Mouse (Mus musculus): Measurements from ENCODE around the gene Csrnp3.

Csrnp3 gene

GRCm38 (mm10) chr2:65948808-65949207 is 103.2 kb downstream of the Csrnp3 start:
- no peak for DNase-seq (ENCODE audit: low read depth)

- DNase-seq (ENCODE audit: low read depth): no peak
Measured at GRCm38 (mm10) chr2:65953726-65954340, 108.3 kb downstream of the Csrnp3 start.

DNA sequence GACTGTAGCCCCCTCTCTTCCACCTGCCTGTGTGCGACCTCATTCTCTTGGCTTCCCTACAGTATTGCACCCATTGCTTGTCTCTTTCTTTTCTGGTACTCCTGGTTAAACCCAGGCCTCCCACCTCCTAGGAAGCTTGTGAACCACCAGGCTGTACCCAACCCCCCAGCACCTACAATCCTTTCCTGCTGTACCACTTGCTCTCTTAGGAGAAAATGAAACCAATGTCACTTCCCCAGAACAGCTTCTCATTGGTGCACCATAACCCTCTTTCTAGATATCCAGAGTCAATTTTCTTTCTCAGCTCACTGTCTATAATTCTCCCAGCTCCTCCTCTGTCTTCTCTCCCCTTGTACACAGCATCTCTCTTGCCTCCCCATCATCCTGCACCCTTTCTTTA is 110.2 kb downstream of the Csrnp3 start:
- DNase-seq (ENCODE audit: low read depth): no peak

DNA sequence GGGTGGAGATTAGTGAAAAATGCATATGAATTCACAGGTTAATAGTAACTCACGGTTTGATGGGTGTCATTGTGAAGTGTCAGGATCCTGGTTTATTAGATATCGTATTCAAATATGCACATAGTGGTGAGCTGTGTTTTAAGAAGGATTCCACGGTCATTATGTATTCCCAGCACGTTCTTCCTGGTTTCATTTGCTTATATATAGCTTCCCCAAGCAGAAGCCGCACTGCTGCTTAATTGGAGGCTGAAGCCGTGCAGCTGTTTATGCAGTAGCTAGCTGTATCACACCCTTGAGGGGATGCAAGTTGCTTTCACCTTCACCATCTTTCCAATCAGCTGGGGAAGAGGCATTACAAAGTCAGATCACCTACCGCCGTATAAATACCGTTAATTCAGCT is 111.2 kb downstream of the Csrnp3 start:
- DNase-seq (ENCODE audit: low read depth): no peak

DNA sequence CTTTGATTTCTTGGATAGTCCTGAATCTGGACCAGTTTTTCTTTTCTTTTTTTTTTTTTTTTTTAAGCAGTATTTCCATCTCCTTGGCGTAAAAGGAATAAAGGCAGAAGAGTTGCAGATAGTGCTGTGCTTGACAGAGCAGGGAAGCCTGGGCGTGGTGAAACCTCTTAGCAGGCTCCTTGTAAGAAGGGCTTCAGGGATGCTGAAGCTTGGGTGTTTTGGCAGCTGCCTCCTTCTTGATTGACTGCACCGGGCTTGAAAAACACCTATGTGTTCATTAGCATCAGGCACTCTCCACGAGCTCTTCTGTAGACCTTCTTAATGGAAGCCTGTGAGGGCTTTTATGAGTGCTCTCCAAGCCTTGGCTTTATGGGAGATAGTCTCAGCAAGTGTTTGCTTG is 117.9 kb downstream of the Csrnp3 start:
- DNase-seq (ENCODE audit: low read depth): no peak

GRCm38 (mm10) chr2:65968810-65969209 is 123.2 kb downstream of the Csrnp3 start:
- no peak for DNase-seq (ENCODE audit: low read depth)

DNA sequence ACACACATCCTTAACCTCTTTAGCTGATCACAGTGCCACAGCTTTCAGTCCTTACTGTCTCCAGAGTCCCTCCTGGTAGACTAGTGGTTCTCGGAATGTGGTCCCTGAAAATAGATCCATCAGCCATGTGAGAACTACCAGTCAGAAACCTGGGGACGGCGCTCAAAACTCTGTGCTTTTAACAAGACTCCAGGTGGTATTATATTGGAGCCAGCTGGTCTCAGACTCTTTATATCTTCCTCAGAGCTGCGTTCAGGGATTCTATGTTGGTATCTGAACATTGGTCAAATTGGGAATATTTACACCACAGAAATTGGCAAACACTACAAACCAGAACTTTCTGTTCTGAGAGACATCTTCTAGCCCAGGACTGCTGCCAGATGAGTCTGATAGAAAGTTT is 128.3 kb downstream of the Csrnp3 start:
- DNase-seq (ENCODE audit: low read depth): no peak

- DNase-seq (ENCODE audit: low read depth): no peak
Measured at GRCm38 (mm10) chr2:65975383-65975782, 129.8 kb downstream of the Csrnp3 start.

DNA sequence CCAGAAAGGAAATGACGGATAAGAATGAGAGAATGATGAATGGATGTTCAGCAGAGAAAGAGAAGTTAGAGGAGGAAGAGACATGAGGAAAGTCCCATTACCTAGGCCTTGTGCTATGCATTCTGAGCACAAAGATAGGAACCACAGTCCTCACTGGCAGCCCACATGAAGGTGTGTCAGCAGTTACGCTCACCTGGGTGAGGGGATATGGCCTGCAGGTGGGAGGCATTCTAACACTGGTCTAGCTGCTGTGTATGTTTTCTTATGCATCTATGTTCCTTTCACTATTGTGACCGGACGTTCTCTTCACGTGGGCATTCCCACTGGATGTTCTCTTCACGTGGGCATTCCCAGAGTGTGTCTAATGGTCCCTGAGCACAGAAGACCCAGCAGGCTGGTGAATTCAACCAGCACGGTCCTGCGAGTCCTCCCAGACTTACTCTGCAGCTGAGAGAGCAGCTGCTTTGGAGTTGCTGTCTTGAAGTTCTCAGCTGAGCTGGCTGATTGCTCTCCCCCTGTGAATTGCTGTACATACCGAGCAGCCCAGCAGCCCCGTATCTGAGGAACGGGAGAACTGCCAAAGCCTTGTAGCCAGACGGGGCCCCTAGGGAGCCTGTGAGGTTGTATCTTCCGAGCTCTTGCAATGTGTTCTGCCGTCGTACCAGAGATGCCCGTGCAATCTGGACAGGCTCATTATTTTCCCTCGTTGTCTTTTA is 133.9 kb downstream of the Csrnp3 start:
- DNase-seq (ENCODE audit: low read depth): no peak

DNA sequence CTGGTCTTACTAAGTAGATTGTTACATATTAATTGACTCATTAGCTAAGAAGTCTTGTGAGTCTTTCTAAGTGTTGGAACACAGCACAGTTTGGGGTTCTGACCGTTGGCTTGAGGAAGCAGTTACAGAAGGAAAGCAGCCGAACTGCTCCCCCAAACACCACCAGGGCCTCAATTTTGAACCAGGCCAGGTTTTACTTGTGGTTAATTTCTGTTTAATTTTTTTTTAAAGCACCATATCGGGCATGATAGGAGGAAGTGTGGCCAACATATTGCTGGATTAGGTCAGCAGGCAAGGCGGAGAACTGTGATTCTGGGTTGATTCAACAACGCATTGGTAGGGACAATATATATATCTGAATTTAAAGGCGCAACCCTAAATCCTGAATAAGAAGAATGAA is 135.9 kb downstream of the Csrnp3 start:
- DNase-seq (ENCODE audit: low read depth): no peak

GRCm38 (mm10) chr2:65981965-65982364 is 136.4 kb downstream of the Csrnp3 start:
- DNase-seq (ENCODE audit: low read depth): no peak

GRCm38 (mm10) chr2:65985706-65986105 is 140.1 kb downstream of the Csrnp3 start:
- no peak for DNase-seq (ENCODE audit: low read depth)

- no peak for DNase-seq (ENCODE audit: low read depth)
Measured at GRCm38 (mm10) chr2:65987069-65987468, 141.5 kb downstream of the Csrnp3 start.

- no peak for DNase-seq (ENCODE audit: low read depth)
Measured at GRCm38 (mm10) chr2:65987588-65987987, 142.0 kb downstream of the Csrnp3 start.

DNA sequence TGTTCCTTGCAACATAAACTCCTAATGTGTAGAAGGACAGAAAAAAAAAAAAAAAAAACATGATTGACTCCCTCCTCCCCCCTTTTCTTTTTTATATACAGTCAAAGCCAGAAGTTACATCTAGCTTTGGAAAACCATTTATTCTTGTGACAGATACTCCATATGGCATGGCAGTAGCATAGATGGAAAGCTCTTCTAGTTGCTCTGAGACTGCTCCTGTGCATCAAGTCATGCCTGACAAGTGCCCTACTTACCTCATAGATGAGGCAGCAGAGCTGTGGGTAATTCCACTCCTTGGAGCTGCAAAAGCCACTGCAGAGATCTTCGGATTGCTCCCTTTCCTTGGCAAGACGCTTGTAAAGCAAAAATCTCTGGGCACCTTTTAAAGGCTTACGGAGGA is 143.2 kb downstream of the Csrnp3 start:
- no peak for DNase-seq (ENCODE audit: low read depth)

GRCm38 (mm10) chr2:65990108-65990507 is 144.5 kb downstream of the Csrnp3 start:
- no peak for DNase-seq (ENCODE audit: low read depth)

DNA sequence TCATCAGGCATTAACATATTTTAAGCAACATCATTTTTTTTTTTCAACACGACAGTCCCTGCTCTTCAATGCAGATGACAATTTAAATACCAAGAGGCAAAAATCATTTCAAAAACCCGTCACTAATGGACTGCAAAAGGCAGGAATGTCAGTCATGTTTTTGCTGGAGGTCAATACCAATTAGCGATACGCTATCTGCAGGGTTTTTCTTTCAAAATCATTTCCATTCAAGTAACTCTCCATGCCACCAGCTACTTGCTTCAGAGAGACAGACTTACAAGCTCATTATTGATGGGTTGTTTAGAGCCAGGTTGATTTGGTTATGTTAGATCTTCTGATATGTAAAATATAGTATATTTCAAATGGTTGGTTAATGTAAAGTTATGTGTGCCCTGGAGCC is 145.2 kb downstream of the Csrnp3 start:
- no peak for DNase-seq (ENCODE audit: low read depth)

- no peak for DNase-seq (ENCODE audit: low read depth)
Measured at GRCm38 (mm10) chr2:65993371-65993770, 147.8 kb downstream of the Csrnp3 start.

DNA sequence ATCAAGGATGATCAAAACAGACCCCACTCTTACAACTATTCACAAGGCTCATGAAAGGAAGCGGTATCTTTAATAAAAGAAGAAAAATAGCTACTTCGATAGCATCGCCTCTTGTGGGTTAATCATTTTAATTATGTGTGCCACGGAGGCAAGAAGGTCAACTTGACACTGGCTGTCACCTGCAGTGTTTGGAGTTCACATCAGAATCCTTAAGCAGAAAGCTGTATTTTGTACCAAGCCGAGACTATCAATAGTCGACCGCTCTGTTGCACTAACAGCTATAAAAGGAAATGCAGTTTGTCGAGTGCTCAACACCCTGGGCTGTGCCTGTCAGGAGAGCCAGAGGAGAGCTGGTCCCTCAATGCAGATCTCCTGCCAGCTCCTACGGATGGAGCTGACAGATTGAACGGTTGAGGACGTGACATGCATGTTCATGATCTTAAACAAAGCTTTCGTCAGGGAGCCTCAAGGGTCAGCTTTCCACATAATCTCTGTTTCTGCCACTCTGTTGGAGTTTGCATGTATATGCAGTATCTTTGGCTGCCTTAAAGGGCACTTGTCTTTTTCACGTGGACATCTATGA is 149.4 kb downstream of the Csrnp3 start:
- DNase-seq (ENCODE audit: low read depth): no peak

- no peak for DNase-seq (ENCODE audit: low read depth)
Measured at GRCm38 (mm10) chr2:65998747-65999146, 153.2 kb downstream of the Csrnp3 start.

DNA sequence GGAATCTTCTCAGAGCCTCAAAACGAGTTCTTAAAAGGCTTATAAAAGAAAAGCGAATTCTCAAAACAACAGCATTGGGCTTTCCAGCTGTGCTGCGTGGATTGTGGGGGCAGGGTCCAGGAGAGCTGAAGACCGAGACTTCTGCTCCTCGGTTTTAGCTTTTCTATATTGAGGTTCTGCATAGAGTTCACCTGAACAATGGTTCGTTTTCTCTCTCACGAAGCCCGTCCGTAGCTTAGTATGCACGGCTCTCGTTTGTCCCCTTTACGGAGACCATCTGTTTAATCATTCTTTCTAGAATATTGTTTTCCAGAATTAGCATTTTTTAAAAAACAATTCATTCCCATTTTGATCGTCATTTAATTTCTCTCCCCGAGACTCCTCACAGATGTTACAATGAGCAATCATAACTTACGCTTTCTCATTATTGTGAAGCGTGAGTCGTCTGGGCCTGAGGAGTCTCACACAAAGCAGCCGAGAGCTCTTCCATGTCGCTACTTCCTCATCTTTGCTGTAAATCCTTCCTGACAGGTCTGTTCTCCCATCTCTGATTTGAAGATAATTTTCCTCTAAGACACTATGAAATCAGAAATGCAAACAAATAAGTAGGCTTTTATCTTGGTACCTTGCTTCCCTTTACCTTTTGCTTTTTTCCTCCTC is 163.6 kb downstream of the Csrnp3 start:
- DNase-seq (ENCODE audit: low read depth): no peak

DNA sequence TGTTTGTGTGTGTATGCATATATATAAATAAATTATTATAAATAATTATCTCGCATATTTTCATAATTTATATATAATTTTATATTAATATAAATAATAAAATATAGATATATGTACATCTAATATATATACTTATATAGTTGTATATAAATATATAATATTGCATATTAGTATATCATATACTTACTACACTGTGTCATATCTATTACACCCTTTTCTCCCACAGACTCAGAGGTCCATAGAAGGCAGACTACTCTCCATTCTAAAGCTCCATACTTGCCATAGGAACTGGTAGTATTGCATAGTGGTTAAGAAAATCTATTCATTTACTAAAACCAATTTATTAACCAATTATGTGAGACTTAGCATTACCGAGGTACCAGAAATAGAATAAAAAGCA is 164.1 kb downstream of the Csrnp3 start:
- DNase-seq (ENCODE audit: low read depth): no peak

DNA sequence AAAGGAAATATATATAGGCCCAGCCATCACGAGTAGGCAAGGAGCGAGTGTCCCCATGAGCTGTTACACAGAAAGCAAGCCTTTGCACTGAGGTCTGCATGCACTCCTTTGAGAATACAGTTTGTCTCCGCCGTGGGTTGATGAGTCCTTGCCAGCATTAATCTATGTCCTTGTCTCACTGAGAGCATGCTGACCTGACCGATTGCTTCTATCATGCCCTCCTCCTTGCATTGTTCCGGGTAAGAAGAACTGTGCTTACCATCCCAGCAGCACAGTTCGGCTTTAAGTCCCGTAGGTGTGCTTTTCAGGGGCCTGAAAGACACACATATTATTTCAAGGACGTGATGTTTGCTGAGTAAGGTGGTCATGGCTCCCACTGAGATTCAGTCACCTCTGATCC is 173.1 kb downstream of the Csrnp3 start:
- no peak for DNase-seq (ENCODE audit: low read depth)

All from fibroblast of lung, adult 2 months (primary cell).